Mouse (Mus musculus) heart, embryonic 14.5 days (tissue): ENCODE data around the gene Ttc39a. TPM values are rescaled to one million over a fixed set of nuclear protein-coding genes. Genes with fewer than 3 reads are reported as not detected.

Experiments used
- ATAC-seq: fragments of 200-750 bp; cut with Nextera tagmentation; 2 replicates; pipeline ENCODE4 v1.8.0; 2017; ENCODE audit warnings: low read depth, moderate TSS enrichment; ENCODE audit not compliant: insufficient number of reproducible peaks, insufficient read depth, low FRiP score
- H3K27ac ChIP-seq, 2 experiments: fragments of 200-500 bp in 1 of 2; fragments of 300-500 bp in 1 of 2; sonication (generic) in 1 of 2; replicated peaks in 1 of 2; 2 replicates each; pipeline ENCODE4 v1.5.1; 2012 to 2014; ENCODE audit warnings: low read depth in 2 of 2, low read length in 2 of 2, control low read depth in 1 of 2, mild to moderate bottlenecking in 1 of 2, mixed read lengths in 1 of 2; ENCODE audit not compliant: control insufficient read depth in 1 of 2, insufficient read depth in 1 of 2
- H3K27me3 ChIP-seq: fragments of 300-500 bp; sonication (generic); 2 replicates; pipeline ENCODE4 v1.6.1; 2014; ENCODE audit warnings: mild to moderate bottlenecking, low read length, control low read depth; ENCODE audit not compliant: control insufficient read depth, insufficient read depth
- H3K36me3 ChIP-seq: fragments of 300-500 bp; sonication (generic); 2 replicates; pipeline ENCODE4 v1.6.1; 2014; ENCODE audit warnings: mild to moderate bottlenecking, control low read depth, low read length, mixed read lengths; ENCODE audit not compliant: control insufficient read depth, insufficient read depth
- H3K4me1 ChIP-seq, 2 experiments: fragments of 200-500 bp in 1 of 2; fragments of 300-500 bp in 1 of 2; sonication (generic) in 1 of 2; 2 replicates each; pipeline ENCODE4 v1.6.1; 2012 to 2014; ENCODE audit warnings: low read length in 2 of 2, control low read depth in 1 of 2, mixed read lengths in 1 of 2; ENCODE audit not compliant: control insufficient read depth in 2 of 2, insufficient read depth in 2 of 2
- H3K4me2 ChIP-seq: fragments of 300-500 bp; sonication (generic); 2 replicates; pipeline ENCODE4 v1.6.1; 2014; ENCODE audit warnings: mild to moderate bottlenecking, low read length
- H3K4me3 ChIP-seq, 2 experiments: fragments of 200-500 bp in 1 of 2; fragments of 300-500 bp in 1 of 2; sonication (generic) in 1 of 2; 2 replicates each; pipeline ENCODE4 v1.5.1; 2012 to 2014; ENCODE audit warnings: low read length in 2 of 2, mild to moderate bottlenecking in 2 of 2, control low read depth in 1 of 2, low read depth in 1 of 2, moderate library complexity in 1 of 2; ENCODE audit not compliant: control insufficient read depth in 1 of 2, insufficient read depth in 1 of 2
- H3K9ac ChIP-seq: fragments of 300-500 bp; sonication (generic); 2 replicates; pipeline ENCODE4 v1.6.1; 2014; ENCODE audit warnings: mild to moderate bottlenecking, low read length
- H3K9me3 ChIP-seq: fragments of 300-500 bp; sonication (generic); 2 replicates; pipeline ENCODE4 v1.6.1; 2016; ENCODE audit warnings: low read length, control low read depth; ENCODE audit not compliant: control insufficient read depth
- WGBS: fragments of 180-500 bp; shearing (Covaris S2); extraction: QIAGEN DNeasy Blood & Tissue Kit; methylation state at CpG from one replicate; pipeline ENCODE4 v1.1.7; 2014; 5-methylcytosine and 5-hydroxymethylcytosine counted together
- polyA plus RNA-seq: library from polyadenylated mRNA; unstranded; fragments of >200 nt; fragmentation: Nextera tagmentation; extraction: Ambion mirVana; gene quantifications from 2 replicates; pipeline ENCODE4 v1.2.1, GENCODE M21; 2014

Ttc39a gene
- polyA plus RNA-seq, 1 experiment from 2014 or later, result 7.7 TPM

GRCm38 (mm10) chr4:109442126-109442525 is 35.7 kb downstream of the Ttc39a start:
- Histone ChIP-seq H3K36me3 (peaks cover 40% of the 10 kb centered on the region), H3K4me3 (no peak overlapping the region), H3K27ac (no peak overlapping the region), H3K4me1 (peaks cover 7 to 45% of the 10 kb centered on the region in 2 experiments), H3K4me2 (no peak overlapping the region), H3K9me3 (no peaks in the 10 kb centered on the region), H3K27me3 (no peaks in the 10 kb centered on the region), H3K9ac (no peak overlapping the region)
- ATAC-seq, result no peak
- 74% methylated on average over 7 of the region's 7 CpGs for WGBS

GRCm38 (mm10) chr4:109442649-109443048 is 36.2 kb downstream of the Ttc39a start:
- Histone ChIP-seq H3K4me3 (no peak overlapping the region), H3K9ac (no peak overlapping the region), H3K9me3 (no peaks in the 10 kb centered on the region), H3K36me3 (peaks cover 40% of the 10 kb centered on the region), H3K4me1 (peaks cover 7 to 45% of the 10 kb centered on the region in 2 experiments), H3K4me2 (no peak overlapping the region), H3K27me3 (no peaks in the 10 kb centered on the region), H3K27ac (no peak overlapping the region)
- no peak for ATAC-seq
- WGBS, result 67% methylated on average over 4 of the region's 4 CpGs

GRCm38 (mm10) chr4:109444471-109444870 is 38.0 kb downstream of the Ttc39a start:
- WGBS, result 74% methylated on average over 6 of the region's 6 CpGs
- no peak overlapping the region for H3K9ac ChIP-seq
- H3K9me3 ChIP-seq, result no peaks in the 10 kb centered on the region
- H3K4me2 ChIP-seq, result no peak overlapping the region
- H3K27me3 ChIP-seq, result no peaks in the 10 kb centered on the region
- H3K4me1 ChIP-seq, result peaks cover 9 to 53% of the 10 kb centered on the region in 2 experiments
- H3K36me3 ChIP-seq, result peaks cover 37% of the 10 kb centered on the region
- ATAC-seq, result no peak
- H3K27ac ChIP-seq, result no peak overlapping the region
- H3K4me3 ChIP-seq, result no peak overlapping the region

- no peak for ATAC-seq
- Histone ChIP-seq H3K9ac (no peak overlapping the region), H3K36me3 (peaks cover 37% of the 10 kb centered on the region), H3K9me3 (no peaks in the 10 kb centered on the region), H3K4me2 (no peak overlapping the region), H3K27me3 (no peaks in the 10 kb centered on the region), H3K27ac (peak overlapping the region in 1 of 2 experiments; percentile 69; a peak in 2 of 4 replicates), H3K4me1 (peaks cover 9 to 49% of the 10 kb centered on the region in 2 experiments), H3K4me3 (no peak overlapping the region)
- WGBS, result 62% methylated on average over 2 of the region's 2 CpGs
Measured at GRCm38 (mm10) chr4:109444951-109445350, 38.5 kb downstream of the Ttc39a start.

- peaks cover 9 to 45% of the 10 kb centered on the region in 2 experiments for H3K4me1 ChIP-seq
Measured at GRCm38 (mm10) chr4:109445397-109445796, 39.0 kb downstream of the Ttc39a start.

GRCm38 (mm10) chr4:109445956-109446355 is 39.5 kb downstream of the Ttc39a start:
- H3K27ac ChIP-seq, result peak overlapping the region; percentile 35 to 69; a peak in 2 of 4 replicates
- 31% methylated on average over 1 of the region's 1 CpGs for WGBS
- no peak overlapping the region for H3K4me2 ChIP-seq
- peaks cover 9 to 45% of the 10 kb centered on the region in 2 experiments for H3K4me1 ChIP-seq
- H3K4me3 ChIP-seq, result no peak overlapping the region
- peaks cover 35% of the 10 kb centered on the region for H3K36me3 ChIP-seq
- H3K9me3 ChIP-seq, result no peaks in the 10 kb centered on the region
- no peak overlapping the region for H3K9ac ChIP-seq
- H3K27me3 ChIP-seq, result no peaks in the 10 kb centered on the region
- no peak for ATAC-seq

More at GRCm38 (mm10) chr4:109445397-109445796, 39.0 kb downstream of the Ttc39a start:
- Histone ChIP-seq H3K27ac (peak overlapping the region in 1 of 2 experiments; percentile 69; a peak in 2 of 4 replicates), H3K4me3 (no peak overlapping the region), H3K36me3 (peaks cover 35% of the 10 kb centered on the region), H3K9me3 (no peaks in the 10 kb centered on the region), H3K9ac (no peak overlapping the region), H3K27me3 (no peaks in the 10 kb centered on the region), H3K4me2 (no peak overlapping the region)
- ATAC-seq, result peak; percentile 63; the same call in 1 of the 2 replicates
- 31% methylated on average over 2 of the region's 2 CpGs for WGBS

GRCm38 (mm10) chr4:109448531-109448930 is 42.1 kb downstream of the Ttc39a start:
- Histone ChIP-seq H3K9me3 (no peaks in the 10 kb centered on the region), H3K27ac (peak overlapping the region in 1 of 2 experiments; percentile 39; a peak in 1 of 4 replicates), H3K4me1 (peaks cover 9 to 40% of the 10 kb centered on the region in 2 experiments), H3K4me3 (no peak overlapping the region), H3K36me3 (peaks cover 35% of the 10 kb centered on the region), H3K27me3 (no peaks in the 10 kb centered on the region), H3K4me2 (no peak overlapping the region), H3K9ac (no peak overlapping the region)
- 100% methylated on average over 2 of the region's 2 CpGs for WGBS
- ATAC-seq, result no peak

GRCm38 (mm10) chr4:109456821-109457220 is 50.4 kb downstream of the Ttc39a start:
- WGBS, result 85% methylated on average over 6 of the region's 6 CpGs
- Histone ChIP-seq H3K9me3 (no peaks in the 10 kb centered on the region), H3K4me2 (no peak overlapping the region), H3K27ac (no peak overlapping the region), H3K4me3 (no peak overlapping the region), H3K27me3 (no peaks in the 10 kb centered on the region), H3K4me1 (peaks cover 3 to 30% of the 10 kb centered on the region in 2 experiments), H3K36me3 (peaks cover 32% of the 10 kb centered on the region), H3K9ac (no peak overlapping the region)
- no peak for ATAC-seq
